Mouse (Mus musculus) cerebellum, adult 11-12 months (tissue): Measurements from ENCODE around the gene Slc44a2.
A peak's percentile ranks its signal among the peaks of the same experiment; 100 is the strongest.
"Not testable (repeated sequence)": the region's sequence is repeated elsewhere in the genome, so short reads cannot be mapped to it uniquely, and the experiment has no call there.

Experiments
- DNase-seq: peaks from one replicate; pipeline ENCODE4 v3.0.0; 2022

Gene Slc44a2

GRCm38 (mm10) chr9:21320619-21321512 is at the start of gene Slc44a2:
Slc44a2 (plus strand) TSS chr9:21320698.
- DNase-seq, result peak; percentile 82

GRCm38 (mm10) chr9:21272391-21272790 is 48.1 kb upstream of the Slc44a2 start:
- DNase-seq, result no peak

GRCm38 (mm10) chr9:21273094-21273493 is 47.4 kb upstream of the Slc44a2 start:
- no peak for DNase-seq

- no peak for DNase-seq
These were observed 46.8 kb upstream of the Slc44a2 start for GRCm38 (mm10) chr9:21273520-21274228.

- no peak for DNase-seq
These were observed 46.2 kb upstream of the Slc44a2 start for GRCm38 (mm10) chr9:21274336-21274735.

GRCm38 (mm10) chr9:21275013-21275710 is 45.3 kb upstream of the Slc44a2 start:
- no peak for DNase-seq

GRCm38 (mm10) chr9:21275727-21276126 is 44.8 kb upstream of the Slc44a2 start:
- no peak for DNase-seq

- DNase-seq, result no peak
These were observed 44.2 kb upstream of the Slc44a2 start for GRCm38 (mm10) chr9:21276307-21276706.

GRCm38 (mm10) chr9:21277776-21278175 is 42.7 kb upstream of the Slc44a2 start:
- no peak for DNase-seq

GRCm38 (mm10) chr9:21283591-21283990 is 36.9 kb upstream of the Slc44a2 start:
- no peak for DNase-seq

GRCm38 (mm10) chr9:21283994-21284393 is 36.5 kb upstream of the Slc44a2 start:
- DNase-seq, result no peak

- DNase-seq, result no peak
These were observed 33.7 kb upstream of the Slc44a2 start for GRCm38 (mm10) chr9:21286753-21287152.

- DNase-seq, result peak; percentile 98
These were observed 32.7 kb upstream of the Slc44a2 start, which contains the start of gene Kri1 for GRCm38 (mm10) chr9:21287571-21288402. Kri1 (minus strand) TSS chr9:21287969.

GRCm38 (mm10) chr9:21288404-21289336 is 31.8 kb upstream of the Slc44a2 start:
- peak; percentile 65 for DNase-seq

GRCm38 (mm10) chr9:21289337-21289671 is 31.2 kb upstream of the Slc44a2 start:
- DNase-seq, result no peak

GRCm38 (mm10) chr9:21290589-21290988 is 29.9 kb upstream of the Slc44a2 start:
- DNase-seq, result peak; percentile 83

GRCm38 (mm10) chr9:21291022-21291787 is 29.3 kb upstream of the Slc44a2 start, which contains the start of gene Cdkn2d:
Cdkn2d (minus strand) TSS chr9:21291407.
- DNase-seq, result peak; percentile 100

GRCm38 (mm10) chr9:21291868-21292267 is 28.6 kb upstream of the Slc44a2 start:
- not testable (repeated sequence) for DNase-seq

- DNase-seq, result no peak
These were observed 28.2 kb upstream of the Slc44a2 start for GRCm38 (mm10) chr9:21292271-21292670.

GRCm38 (mm10) chr9:21299014-21299413 is 21.5 kb upstream of the Slc44a2 start:
- DNase-seq, result no peak
